In genomic region chr6:49792524-49792923, GRCm38 (mm10) we compare ENCODE assay signal across 19 mouse cellular contexts. TPM values are rescaled to one million over a fixed set of nuclear protein-coding genes. Genes with fewer than 3 reads are reported as not detected.
DNase-seq lines count a peak whose midpoint lies in the region; ATAC-seq and TF ChIP-seq lines count a peak whose summit lies in the region.
"Had no signal": no experiment of that assay in that cellular context is flagged by ENCODE, and none has a peak within 500 bp of the region (broad histone marks: within the 10 kb centered on the region; RNA-seq: fewer than 3 reads in every experiment).

No protein-coding gene starts in this region.

- H3K4me1 ChIP-seq in intestine, embryonic 14.5 days (replicated peaks; ENCODE audit: control insufficient read depth, insufficient read depth, low read length), result no peaks in the 10 kb centered on the region
- no peaks in the 10 kb centered on the region for H3K4me1 ChIP-seq in intestine, embryonic 16.5 days (ENCODE audit: control insufficient read depth, insufficient read depth, low read length)
- H3K4me1 ChIP-seq in kidney, embryonic 15.5 days, result peaks cover 8% of the 10 kb centered on the region
- H3K4me1 ChIP-seq in hindbrain, postnatal 0 days (ENCODE audit: insufficient read depth, low read length), result no peaks in the 10 kb centered on the region
- H3K4me1 ChIP-seq: heart, embryonic 15.5 days; liver, embryonic 15.5 days had no signal

- TF ChIP-seq CTCF in hindbrain, postnatal 0 days (IDR thresholded peaks at IDR 0.05; ENCODE audit: low read depth), result no peak

- peak; percentile 49 for DNase-seq in intestine, embryonic 14.5 days (ENCODE audit: low spot score)
- peak; percentile 28 for DNase-seq in embryo, embryonic 11 days
- DNase-seq in MN1 (ENCODE audit: low spot score), result no peak
- no peak for DNase-seq in hindbrain, postnatal 0 days (ENCODE audit: low spot score)
- DNase-seq in frontal cortex, postnatal 10 days (ENCODE audit: low spot score in 2 of 2), result no peak
- DNase-seq: B cell, adult 2 months; cerebellum, adult 9-10 months; heart, adult 18-20 months; thymus, postnatal 36 days had no signal

- no peak overlapping the region for H3ac ChIP-seq in myocyte (ENCODE audit: control insufficient read depth, insufficient read length)

- ATAC-seq in intestine, embryonic 14.5 days (replicated peaks; ENCODE audit: low FRiP score, low TSS enrichment, low read depth), result no peak
- no peak for ATAC-seq in intestine, embryonic 16.5 days
- peak; percentile 91 for ATAC-seq in kidney, embryonic 15.5 days (replicated peaks; ENCODE audit: low FRiP score)
- ATAC-seq in hindbrain, postnatal 0 days, result no peak

- H3K9ac ChIP-seq in intestine, embryonic 14.5 days (ENCODE audit: low read length), result no peak overlapping the region
- H3K9ac ChIP-seq in intestine, embryonic 16.5 days (ENCODE audit: low read depth, low read length), result no peak overlapping the region
- no peak overlapping the region for H3K9ac ChIP-seq in kidney, embryonic 15.5 days
- H3K9ac ChIP-seq in hindbrain, postnatal 0 days (replicated peaks; ENCODE audit: low read length), result no peak overlapping the region
- H3K9ac ChIP-seq: heart, embryonic 15.5 days; limb, embryonic 13.5 days; liver, embryonic 15.5 days had no signal

- no peaks in the 10 kb centered on the region for H3K79me2 ChIP-seq in myocyte (ENCODE audit: control insufficient read depth, insufficient read depth)

- H3K27ac ChIP-seq in intestine, embryonic 14.5 days (ENCODE audit: low read depth), result no peak overlapping the region
- no peak overlapping the region for H3K27ac ChIP-seq in intestine, embryonic 16.5 days (ENCODE audit: low read length)
- H3K27ac ChIP-seq in kidney, embryonic 15.5 days, result peak overlapping the region; percentile 87
- no peak overlapping the region for H3K27ac ChIP-seq in hindbrain, postnatal 0 days
- H3K27ac ChIP-seq: heart, embryonic 15.5 days; limb, embryonic 13.5 days; liver, embryonic 15.5 days had no signal

- no peak overlapping the region for H3K4me3 ChIP-seq in intestine, embryonic 14.5 days (ENCODE audit: low read depth, low read length)
- H3K4me3 ChIP-seq in intestine, embryonic 16.5 days (ENCODE audit: low read length), result no peak overlapping the region
- no peak overlapping the region for H3K4me3 ChIP-seq in kidney, embryonic 15.5 days (replicated peaks)
- no peak overlapping the region for H3K4me3 ChIP-seq in myocyte
- H3K4me3 ChIP-seq in hindbrain, postnatal 0 days (ENCODE audit: low read length), result no peak overlapping the region
- H3K4me3 ChIP-seq: erythroblast, embryonic 14.5 days; heart, embryonic 15.5 days; limb, embryonic 13.5 days; liver, embryonic 15.5 days had no signal

- H3K9me3 ChIP-seq in intestine, embryonic 14.5 days (ENCODE audit: control insufficient read depth, low read length), result no peaks in the 10 kb centered on the region
- no peaks in the 10 kb centered on the region for H3K9me3 ChIP-seq in intestine, embryonic 16.5 days (ENCODE audit: control insufficient read depth, low read length)
- no peaks in the 10 kb centered on the region for H3K9me3 ChIP-seq in kidney, embryonic 15.5 days (replicated peaks)
- no peaks in the 10 kb centered on the region for H3K9me3 ChIP-seq in hindbrain, postnatal 0 days (ENCODE audit: low read length)
- H3K9me3 ChIP-seq: heart, embryonic 15.5 days; limb, embryonic 13.5 days; liver, embryonic 15.5 days had no signal

- no peak for TF ChIP-seq POLR2A in myocyte (IDR thresholded peaks at IDR 0.05; ENCODE audit: insufficient read length, low read depth)

- WGBS in intestine, embryonic 14.5 days, result 87% methylated on average over 12 of the region's 12 CpGs
- 87% methylated on average over 12 of the region's 12 CpGs for WGBS in intestine, embryonic 16.5 days
- 51% methylated on average over 12 of the region's 12 CpGs for WGBS in kidney, embryonic 15.5 days
- WGBS in hindbrain, postnatal 0 days, result 70% methylated on average over 12 of the region's 12 CpGs

- no peak overlapping the region for H3K4me2 ChIP-seq in intestine, embryonic 14.5 days (ENCODE audit: low read length)
- H3K4me2 ChIP-seq in intestine, embryonic 16.5 days (ENCODE audit: low read depth, low read length), result no peak overlapping the region
- peak overlapping the region; percentile 17; the same call in 1 of the 2 replicates for H3K4me2 ChIP-seq in kidney, embryonic 15.5 days
- peak overlapping the region; percentile 71 for H3K4me2 ChIP-seq in myocyte (ENCODE audit: low read depth)
- no peak overlapping the region for H3K4me2 ChIP-seq in hindbrain, postnatal 0 days (ENCODE audit: low read depth, low read length)
- H3K4me2 ChIP-seq: heart, embryonic 15.5 days; limb, embryonic 13.5 days; liver, embryonic 15.5 days had no signal

- no peaks in the 10 kb centered on the region for H3K36me3 ChIP-seq in intestine, embryonic 14.5 days (ENCODE audit: control insufficient read depth, insufficient read depth, low read length)
- H3K36me3 ChIP-seq in intestine, embryonic 16.5 days (ENCODE audit: control insufficient read depth, insufficient read depth, low read length), result no peaks in the 10 kb centered on the region
- no peaks in the 10 kb centered on the region for H3K36me3 ChIP-seq in kidney, embryonic 15.5 days
- H3K36me3 ChIP-seq in myocyte (ENCODE audit: control insufficient read depth, insufficient read depth), result no peaks in the 10 kb centered on the region
- H3K36me3 ChIP-seq in hindbrain, postnatal 0 days (ENCODE audit: insufficient read depth, low read length), result no peaks in the 10 kb centered on the region
- H3K36me3 ChIP-seq: heart, embryonic 15.5 days; limb, embryonic 13.5 days; liver, embryonic 15.5 days had no signal

- no peaks in the 10 kb centered on the region for H3K27me3 ChIP-seq in intestine, embryonic 14.5 days (replicated peaks; ENCODE audit: control insufficient read depth, insufficient read depth, low read length)
- H3K27me3 ChIP-seq in intestine, embryonic 16.5 days (replicated peaks; ENCODE audit: control insufficient read depth, insufficient read depth, low read length), result no peaks in the 10 kb centered on the region
- H3K27me3 ChIP-seq in kidney, embryonic 15.5 days, result no peaks in the 10 kb centered on the region
- no peaks in the 10 kb centered on the region for H3K27me3 ChIP-seq in myocyte (ENCODE audit: control insufficient read depth, insufficient read depth, insufficient read length)
- no peaks in the 10 kb centered on the region for H3K27me3 ChIP-seq in hindbrain, postnatal 0 days (ENCODE audit: insufficient read depth, low read length)
- H3K27me3 ChIP-seq: heart, embryonic 15.5 days; limb, embryonic 13.5 days; liver, embryonic 15.5 days had no signal

TF ChIP-seq in myocyte, 11 proteins besides CTCF, POLR2A, EP300 and RAD21:
- TF ChIP-seq MYOD1 (IDR thresholded peaks at IDR 0.05; ENCODE audit: control insufficient read depth in 1 of 3, insufficient read length in 2 of 3, low read depth in 2 of 3), result no peak
- TF ChIP-seq TCF12 (IDR thresholded peaks at IDR 0.05; ENCODE audit: insufficient read depth, poor library complexity, severe bottlenecking), result no peak
- no peak for TF ChIP-seq MAX (IDR thresholded peaks at IDR 0.05; ENCODE audit: low read depth)
- no peak for TF ChIP-seq REST (IDR thresholded peaks at IDR 0.05; ENCODE audit: insufficient read depth, insufficient read length)
- TF ChIP-seq MYOG (IDR thresholded peaks at IDR 0.05; ENCODE audit: control insufficient read depth in 1 of 3, insufficient read depth in 1 of 3, insufficient read length in 2 of 3, low read depth in 2 of 3), result no peak
- TF ChIP-seq POLR2AphosphoS2 (IDR thresholded peaks at IDR 0.05; ENCODE audit: insufficient read length, low read depth), result no peak
- TF ChIP-seq TCF3 (IDR thresholded peaks at IDR 0.05; ENCODE audit: insufficient read length, low read depth), result no peak
- TF ChIP-seq USF1 (IDR thresholded peaks at IDR 0.05; ENCODE audit: low read depth), result no peak
- TF ChIP-seq CEBPB (IDR thresholded peaks at IDR 0.05; ENCODE audit: insufficient read depth, poor library complexity, severe bottlenecking), result no peak
- no peak for TF ChIP-seq E2F4 (IDR thresholded peaks at IDR 0.05; ENCODE audit: insufficient read depth)
- no peak for TF ChIP-seq SRF (IDR thresholded peaks at IDR 0.05; ENCODE audit: control insufficient read depth, insufficient read length, low read depth)
TF ChIP-seq in myocyte: peak in this region for 0.

RNA-seq across cellular contexts. Expression of gene Npy, which starts 30.0 kb away (rescaled TPM):
- 1.5 and 4.9 TPM in 2 replicates for polyA plus RNA-seq in intestine, embryonic 14.5 days (2014; fragmentation: Nextera tagmentation; extraction: Ambion mirVana)
- polyA plus RNA-seq in intestine, embryonic 16.5 days (2015; fragmentation: Nextera tagmentation; extraction: Ambion mirVana), result 4.9 and 6.5 TPM in 2 replicates
- 27.9 and 75.2 TPM in 2 replicates for polyA plus RNA-seq in kidney, embryonic 15.5 days (2015; fragmentation: Nextera tagmentation; extraction: Ambion mirVana)
- polyA plus RNA-seq in myocyte (2012; fragmentation: generic; extraction: Trizol), result not detected
- 74.4 and 117 TPM in 2 replicates for total RNA-seq in hindbrain, postnatal 0 days (2014; rRNA removed)
- 110 and 120 TPM in 2 replicates for polyA plus RNA-seq in hindbrain, postnatal 0 days (2015; fragmentation: Nextera tagmentation; extraction: Ambion mirVana)
- total RNA-seq: heart, adult 18-20 months; hematopoietic stem cell, adult 5-6 weeks; monocyte, adult 5-6 weeks had no signal
- polyA plus RNA-seq: liver, embryonic 15.5 days; testis, adult 2 months had no signal

Comparison
In these comparisons a context has a peak if more than half of its experiments do, and no peak if none do; other contexts are left out.
1. DNase-seq: peak in intestine, embryonic 14.5 days (single experiment) and embryo, embryonic 11 days (single experiment); none in MN1 (single experiment), hindbrain, postnatal 0 days (single experiment) and frontal cortex, postnatal 10 days (0 of 2).
2. H3K4me2 ChIP-seq: peak in kidney, embryonic 15.5 days (single experiment) and myocyte (single experiment); none in intestine, embryonic 14.5 days (single experiment), intestine, embryonic 16.5 days (single experiment) and hindbrain, postnatal 0 days (single experiment).